21 mouse cellular contexts compared by ENCODE assay signal in genomic region chr3:40952606-40953005, GRCm38 (mm10). TPM values are rescaled to one million over a fixed set of nuclear protein-coding genes. Genes with fewer than 3 reads are reported as not detected.
DNase-seq lines count a peak whose midpoint lies in the region; ATAC-seq and TF ChIP-seq lines count a peak whose summit lies in the region.
"Had no signal": no experiment of that assay in that cellular context is flagged by ENCODE, and none has a peak within 500 bp of the region (broad histone marks: within the 10 kb centered on the region; RNA-seq: fewer than 3 reads in every experiment).

No protein-coding gene starts in this region.

- peak; percentile 66 for DNase-seq in heart, adult 11 months
- DNase-seq in heart, postnatal 36 days: no peak
- peak; percentile 39 for DNase-seq in kidney, postnatal 0 days (ENCODE audit: low spot score)
- no peak for DNase-seq in kidney, adult 18-20 months
- no peak for DNase-seq in CH12.LX (ENCODE audit: extremely low read depth)
- DNase-seq in induced T-regulatory cell, adult 2 months (ENCODE audit: low read depth): peak; percentile 18
- DNase-seq in frontal cortex, postnatal 36 days (ENCODE audit: low spot score in 2 of 2): no peak
- DNase-seq in cerebellum, postnatal 14 days: no peak
- DNase-seq: adrenal gland, adult 8-10 months; cerebellum, adult 18-20 months; gastrocnemius, postnatal 14 days; heart, postnatal 14 days; lung, postnatal 10 days; thymus, postnatal 14 days had no signal

- no peaks in the 10 kb centered on the region for H3K9me3 ChIP-seq in kidney, postnatal 0 days (replicated peaks; ENCODE audit: low read length)
- H3K9me3 ChIP-seq in CH12.LX (replicated peaks; ENCODE audit: low read length): no peaks in the 10 kb centered on the region
- H3K9me3 ChIP-seq: hindbrain, embryonic 15.5 days; midbrain, embryonic 10.5 days; neural tube, embryonic 13.5 days had no signal

- dilution Hi-C loops in CH12.LX (cut with MboI; ENCODE audit: extremely low pct_ligation_motif_present, extremely low pct_unique_long_range_greater_than_20kb, low sequenced_read_pairs): no loop called here

- no peak overlapping the region for H3K9ac ChIP-seq in kidney, postnatal 0 days (ENCODE audit: low read depth, low read length)
- H3K9ac ChIP-seq in CH12.LX (ENCODE audit: insufficient read depth, low read depth): no peak overlapping the region
- H3K9ac ChIP-seq: hindbrain, embryonic 15.5 days; liver, embryonic 14.5 days; neural tube, embryonic 13.5 days had no signal

- TF ChIP-seq EP300 in CH12.LX (IDR thresholded peaks at IDR 0.05; ENCODE audit: low read length): no peak

- intact Hi-C loops in heart, postnatal 36 days (cut with DNase I): no loop called here

- peak; percentile 21 for TF ChIP-seq RAD21 in CH12.LX (IDR thresholded peaks at IDR 0.05; ENCODE audit: low read depth, low read length)

- peaks cover 2% of the 10 kb centered on the region; the same call in 1 of the 2 replicates for H3K79me2 ChIP-seq in CH12.LX (replicated peaks; ENCODE audit: control insufficient read depth, extremely low read depth, insufficient read depth, poor library complexity, severe bottlenecking)

- in situ Hi-C loops in CH12.LX (cut with MboI; ENCODE audit: low pct_ligation_motif_present, low pct_unique_long_range_greater_than_20kb, low sequenced_read_pairs): no loop called here

- no peak overlapping the region for H3K27ac ChIP-seq in kidney, postnatal 0 days
- no peak overlapping the region for H3K27ac ChIP-seq in CH12.LX (ENCODE audit: insufficient read depth, low read depth)
- H3K27ac ChIP-seq: hindbrain, embryonic 15.5 days; liver, embryonic 14.5 days; midbrain, embryonic 10.5 days; neural tube, embryonic 13.5 days had no signal

- no peaks in the 10 kb centered on the region for H3K4me1 ChIP-seq in kidney, postnatal 0 days (replicated peaks; ENCODE audit: insufficient read depth, low read length)
- peaks cover 0 to 5% of the 10 kb centered on the region in 2 experiments; a peak in 2 of 4 replicates for H3K4me1 ChIP-seq in CH12.LX (ENCODE audit: control insufficient read depth in 1 of 2, insufficient read depth in 2 of 2)

- H3K4me2 ChIP-seq in kidney, postnatal 0 days (ENCODE audit: low read length): no peak overlapping the region
- H3K4me2 ChIP-seq in CH12.LX (ENCODE audit: insufficient read depth, low read depth, poor library complexity, severe bottlenecking): peak overlapping the region; percentile 39; the same call in 1 of the 2 replicates
- H3K4me2 ChIP-seq: hindbrain, embryonic 15.5 days; neural tube, embryonic 13.5 days had no signal

- no peak overlapping the region for H3K4me3 ChIP-seq in kidney, postnatal 0 days (replicated peaks; ENCODE audit: low read depth, low read length)
- no peak overlapping the region for H3K4me3 ChIP-seq in CH12.LX (replicated peaks in 1 of 3; ENCODE audit: low read depth in 2 of 3, low read length in 2 of 3, poor library complexity in 1 of 3)
- H3K4me3 ChIP-seq: hindbrain, embryonic 15.5 days; midbrain, embryonic 10.5 days; neural tube, embryonic 13.5 days had no signal

- no peak for TF ChIP-seq POLR2A in CH12.LX (IDR thresholded peaks at IDR 0.05; ENCODE audit: low read depth, low read length)

- TF ChIP-seq CTCF in kidney, postnatal 0 days (IDR thresholded peaks at IDR 0.05; ENCODE audit: low read depth): peak; percentile 51
- peak in 1 of 2 experiments; percentile 11; a peak in 1 of 4 replicates for TF ChIP-seq CTCF in CH12.LX (conservative IDR thresholded peaks at IDR 0.05 in 1 of 2, IDR thresholded peaks at IDR 0.05 in 1 of 2; ENCODE audit: low read depth in 2 of 2, low read length in 2 of 2)

- no peak for ATAC-seq in kidney, postnatal 0 days (replicated peaks; ENCODE audit: low FRiP score, low read depth)

- no peaks in the 10 kb centered on the region for H3K36me3 ChIP-seq in kidney, postnatal 0 days (ENCODE audit: insufficient read depth, low read length)
- H3K36me3 ChIP-seq in CH12.LX (replicated peaks in 1 of 2; ENCODE audit: control insufficient read depth in 1 of 2, insufficient read depth in 1 of 2, low read length in 1 of 2): no peaks in the 10 kb centered on the region
- H3K36me3 ChIP-seq: hindbrain, embryonic 15.5 days; midbrain, embryonic 10.5 days; neural tube, embryonic 13.5 days had no signal

- no peaks in the 10 kb centered on the region for H3K27me3 ChIP-seq in kidney, postnatal 0 days (ENCODE audit: insufficient read depth, low read length)
- peaks cover 7% of the 10 kb centered on the region for H3K27me3 ChIP-seq in CH12.LX (replicated peaks)

TF ChIP-seq in CH12.LX, 34 proteins besides CTCF, POLR2A, EP300 and RAD21:
- TF ChIP-seq ZC3H11A (IDR thresholded peaks at IDR 0.05; ENCODE audit: low read depth, low read length) (no peak), RCOR1 (conservative IDR thresholded peaks at IDR 0.05; ENCODE audit: low read depth, low read length) (no peak)
TF ChIP-seq in CH12.LX: peak in this region for 0.

RNA-seq across cellular contexts. Expression of gene Larp1b, which starts 3.0 kb away (rescaled TPM):
- 10 to 100 TPM; 67.6 to 68.4 TPM for total RNA-seq in heart, postnatal 36 days (2021)
- polyA plus RNA-seq in kidney, postnatal 0 days (2015; fragmentation: Nextera tagmentation; extraction: Ambion mirVana): 25.6 and 26.3 TPM in 2 replicates
- total RNA-seq in CH12.LX (2012; rRNA removed) (13.7 and 14.7 TPM in 2 replicates), CH12.LX (2014; rRNA removed) (8.7 and 13.0 TPM in 2 replicates)
- 11.9 and 12.0 TPM in 2 replicates for polyA plus RNA-seq in CH12.LX (2012; ENCODE audit: insufficient read length, low read depth)

RNA-seq across cellular contexts. Expression of gene 1700034I23Rik, which starts 50.3 kb away (rescaled TPM):
- total RNA-seq in heart, postnatal 36 days (2021): not detected
- 0.09 TPM in 1 of 2 replicates, not detected in the other for polyA plus RNA-seq in kidney, postnatal 0 days (2015; fragmentation: Nextera tagmentation; extraction: Ambion mirVana)
- total RNA-seq in CH12.LX (2012; rRNA removed) (0.04 TPM in 1 of 2 replicates, not detected in the other), CH12.LX (2014; rRNA removed) (not detected in 2 replicates)
- not detected in 2 replicates for polyA plus RNA-seq in CH12.LX (2012; ENCODE audit: insufficient read length, low read depth)
- total RNA-seq: ES-E14; heart, postnatal 14 days had no signal
- polyA plus RNA-seq: C2C12; embryonic facial prominence, embryonic 14.5 days had no signal

Comparison
In these comparisons a context has a peak if more than half of its experiments do, and no peak if none do; other contexts are left out.
1. DNase-seq: peak in heart, adult 11 months (single experiment), kidney, postnatal 0 days (single experiment) and induced T-regulatory cell, adult 2 months (single experiment); none in heart, postnatal 36 days (0 of 2), kidney, adult 18-20 months (single experiment), CH12.LX (single experiment), frontal cortex, postnatal 36 days (0 of 2) and cerebellum, postnatal 14 days (0 of 2).
2. RNA of gene Larp1b, which starts 3.0 kb away (total RNA-seq): 67.6 to 68.4 TPM in heart, postnatal 36 days; 8.7 to 14.7 TPM in CH12.LX; every median in the first group is over 4 times any median in the second.